Mouse (Mus musculus) neural tube, embryonic 12.5 days (tissue): ENCODE data around the gene Shank1. TPM values are rescaled to one million over a fixed set of nuclear protein-coding genes. Genes with fewer than 3 reads are reported as not detected.

Source experiments
- ATAC-seq: fragments of 200-750 bp; cut with Nextera tagmentation; 2 replicates; pipeline ENCODE4 v1.8.0; 2017; ENCODE audit warnings: low read depth, mild to moderate bottlenecking, moderate TSS enrichment, moderate library complexity; ENCODE audit not compliant: low FRiP score
- H3K27ac ChIP-seq: fragments of 300-500 bp; sonication (generic); 2 replicates; pipeline ENCODE4 v1.5.1; 2016
- H3K27me3 ChIP-seq: fragments of 300-500 bp; sonication (generic); replicated peaks from 2 replicates; pipeline ENCODE4 v1.6.1; 2016; ENCODE audit warnings: mild to moderate bottlenecking
- H3K36me3 ChIP-seq: fragments of 300-500 bp; sonication (generic); 2 replicates; pipeline ENCODE4 v1.6.1; 2016; ENCODE audit warnings: mild to moderate bottlenecking
- H3K4me1 ChIP-seq: fragments of 300-500 bp; sonication (generic); 2 replicates; pipeline ENCODE4 v1.6.1; 2016
- H3K4me2 ChIP-seq: fragments of 300-500 bp; sonication (generic); replicated peaks from 2 replicates; pipeline ENCODE4 v1.6.1; 2016; ENCODE audit warnings: mild to moderate bottlenecking
- H3K4me3 ChIP-seq: fragments of 300-500 bp; sonication (generic); 2 replicates; pipeline ENCODE4 v1.5.1; 2016
- H3K9ac ChIP-seq: fragments of 300-500 bp; sonication (generic); 2 replicates; pipeline ENCODE4 v1.6.1; 2016; ENCODE audit warnings: mild to moderate bottlenecking
- H3K9me3 ChIP-seq: fragments of 300-500 bp; sonication (generic); 2 replicates; pipeline ENCODE4 v1.6.1; 2016; ENCODE audit warnings: mild to moderate bottlenecking
- WGBS: fragments of 180-500 bp; shearing (Covaris S2); methylation state at CpG from one replicate; pipeline ENCODE4 v1.1.7; 2016; 5-methylcytosine and 5-hydroxymethylcytosine counted together
- polyA plus RNA-seq: library from polyadenylated mRNA; unstranded; fragments of >200 nt; fragmentation: Nextera tagmentation; extraction: Ambion mirVana; gene quantifications from 2 replicates; pipeline ENCODE4 v1.2.1, GENCODE M21; 2016

Shank1 gene
- polyA plus RNA-seq, 1 experiment from 2014 or later, result 12.6 TPM

DNA sequence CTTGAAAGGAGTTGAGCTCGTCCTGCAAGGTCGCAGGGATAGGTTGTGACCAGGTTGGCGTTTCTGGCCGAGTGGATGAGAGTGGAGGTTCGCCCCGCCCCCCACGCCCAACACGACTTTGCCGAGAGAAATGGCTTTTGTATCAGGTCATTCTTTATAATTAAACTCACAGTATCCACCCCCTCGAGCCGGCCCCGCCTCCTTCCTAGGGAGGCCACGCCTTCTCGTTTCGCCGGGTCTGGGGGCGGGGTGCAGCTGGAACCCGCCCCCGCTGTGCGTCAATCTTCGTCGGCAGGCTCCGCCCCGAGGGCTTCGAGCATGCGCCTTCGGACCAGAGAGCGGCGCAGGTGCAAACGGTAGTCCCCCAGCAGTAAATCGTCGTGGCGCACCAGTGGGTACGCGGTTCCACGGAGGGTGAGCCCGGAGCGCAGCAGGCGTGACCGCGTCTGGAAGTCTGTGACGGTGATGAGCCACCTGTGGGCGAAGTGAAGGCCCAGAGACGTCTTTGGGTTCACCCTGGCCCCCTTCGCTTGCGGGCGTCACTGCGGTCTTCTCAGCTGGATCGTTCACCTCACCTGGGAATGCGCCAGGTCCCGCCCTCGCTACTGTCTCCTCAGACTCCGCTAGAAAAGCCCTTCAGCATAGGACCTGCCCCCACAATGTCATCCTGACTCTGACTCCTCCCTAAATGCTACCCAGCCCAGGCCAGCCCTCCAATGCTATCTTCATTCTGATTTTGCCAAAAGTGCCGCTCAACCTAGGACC, 50.0 kb downstream of the Shank1 start:
- Histone ChIP-seq H3K9me3 (no peaks in the 10 kb centered on the region), H3K27ac (peak overlapping the region; percentile 22; the same call in 1 of the 2 replicates), H3K36me3 (no peaks in the 10 kb centered on the region), H3K4me2 (peak overlapping the region; percentile 79), H3K9ac (peak overlapping the region; percentile 48), H3K4me3 (peak overlapping the region; percentile 35), H3K27me3 (peaks cover 62% of the 10 kb centered on the region), H3K4me1 (peaks cover 38% of the 10 kb centered on the region)
- ATAC-seq, result peak; percentile 81
- WGBS, result under 1% methylated on average over 54 of the region's 54 CpGs

DNA sequence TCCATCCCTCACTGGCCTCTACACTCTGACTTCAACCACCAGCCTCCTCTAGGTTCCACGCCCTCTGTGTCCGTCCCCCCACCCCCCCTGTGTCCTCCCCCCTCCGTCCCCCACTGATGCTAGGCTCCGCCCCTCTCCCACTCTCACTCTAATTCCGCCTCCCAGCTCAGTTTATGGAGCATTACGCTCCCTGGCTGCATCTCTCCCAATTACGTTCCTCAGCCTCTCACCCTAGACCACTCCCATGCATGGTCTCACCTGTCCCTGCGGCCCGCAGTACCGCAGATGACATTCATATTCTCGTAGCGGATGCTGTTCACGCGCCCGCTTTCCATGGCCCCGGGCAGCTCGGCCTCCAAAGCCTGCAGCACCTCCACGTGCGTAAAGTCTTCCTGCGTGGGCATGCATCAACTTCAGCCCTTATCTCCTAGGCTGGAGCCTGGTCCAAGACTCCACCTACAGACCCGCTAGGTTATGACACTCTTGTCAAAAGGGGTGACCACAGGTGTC, 50.8 kb downstream of the Shank1 start:
- Histone ChIP-seq H3K4me3 (peak overlapping the region; percentile 35; the same call in 1 of the 2 replicates), H3K4me2 (peak overlapping the region; percentile 79), H3K4me1 (peaks cover 38% of the 10 kb centered on the region), H3K36me3 (no peaks in the 10 kb centered on the region), H3K27ac (no peak overlapping the region), H3K27me3 (peaks cover 59% of the 10 kb centered on the region), H3K9ac (peak overlapping the region; percentile 48), H3K9me3 (no peaks in the 10 kb centered on the region)
- 8% methylated on average over 21 of the region's 21 CpGs for WGBS
- ATAC-seq, result peak; percentile 5

DNA sequence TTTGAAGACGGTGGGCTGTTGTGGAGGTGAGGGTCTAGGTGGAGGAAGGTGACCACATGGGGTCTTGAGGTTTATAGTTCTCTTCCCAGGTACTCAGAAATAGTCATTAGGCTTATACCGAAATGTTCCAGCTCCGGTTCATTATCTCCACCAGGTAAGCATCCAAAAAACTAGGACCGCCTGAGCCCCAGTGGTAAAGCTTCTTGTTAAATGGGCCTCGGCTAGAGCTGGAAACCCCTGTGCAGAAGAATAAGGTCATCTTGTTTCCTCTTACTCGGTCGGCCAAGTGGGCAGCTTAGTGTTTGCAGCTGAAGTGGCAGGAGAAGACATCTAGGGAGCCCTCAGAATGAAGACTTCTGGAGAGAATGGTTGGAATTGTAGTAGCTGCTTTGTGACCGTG, 62.6 kb downstream of the Shank1 start:
- Histone ChIP-seq H3K9me3 (no peaks in the 10 kb centered on the region), H3K4me3 (no peak overlapping the region), H3K36me3 (no peaks in the 10 kb centered on the region), H3K4me1 (peaks cover 7% of the 10 kb centered on the region), H3K4me2 (no peak overlapping the region), H3K27ac (no peak overlapping the region), H3K9ac (no peak overlapping the region), H3K27me3 (no peaks in the 10 kb centered on the region)
- WGBS, result 94% methylated on average over 8 of the region's 8 CpGs
- no peak for ATAC-seq

DNA sequence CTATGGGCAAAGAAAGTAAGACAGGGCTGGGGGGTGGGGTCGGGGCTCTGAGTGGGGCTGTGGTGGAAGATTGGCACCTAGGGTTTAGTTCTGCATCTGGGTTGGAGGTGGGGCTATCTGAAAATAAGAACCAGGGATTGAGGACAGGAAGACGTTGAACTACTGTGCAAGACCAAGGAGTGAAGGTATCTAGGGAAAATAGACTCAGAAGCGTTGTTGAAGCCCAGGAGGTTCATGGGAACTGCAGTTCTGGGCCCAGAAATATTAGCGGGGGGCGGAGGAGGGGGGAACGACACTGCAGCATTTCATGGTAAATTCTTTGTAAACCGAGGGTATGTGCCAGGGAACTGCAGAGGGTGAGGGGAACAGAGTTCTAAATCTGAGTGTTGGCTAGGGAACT, 63.4 kb downstream of the Shank1 start:
- no peaks in the 10 kb centered on the region for H3K27me3 ChIP-seq
- 15% methylated on average over 7 of the region's 7 CpGs for WGBS
- no peaks in the 10 kb centered on the region for H3K36me3 ChIP-seq
- no peak overlapping the region for H3K9ac ChIP-seq
- H3K9me3 ChIP-seq, result no peaks in the 10 kb centered on the region
- H3K4me2 ChIP-seq, result peak overlapping the region; percentile 79
- H3K4me1 ChIP-seq, result peaks cover 7% of the 10 kb centered on the region
- no peak; the same call in 1 of the 2 replicates for ATAC-seq
- peak overlapping the region; percentile 31 for H3K4me3 ChIP-seq
- H3K27ac ChIP-seq, result no peak overlapping the region

DNA sequence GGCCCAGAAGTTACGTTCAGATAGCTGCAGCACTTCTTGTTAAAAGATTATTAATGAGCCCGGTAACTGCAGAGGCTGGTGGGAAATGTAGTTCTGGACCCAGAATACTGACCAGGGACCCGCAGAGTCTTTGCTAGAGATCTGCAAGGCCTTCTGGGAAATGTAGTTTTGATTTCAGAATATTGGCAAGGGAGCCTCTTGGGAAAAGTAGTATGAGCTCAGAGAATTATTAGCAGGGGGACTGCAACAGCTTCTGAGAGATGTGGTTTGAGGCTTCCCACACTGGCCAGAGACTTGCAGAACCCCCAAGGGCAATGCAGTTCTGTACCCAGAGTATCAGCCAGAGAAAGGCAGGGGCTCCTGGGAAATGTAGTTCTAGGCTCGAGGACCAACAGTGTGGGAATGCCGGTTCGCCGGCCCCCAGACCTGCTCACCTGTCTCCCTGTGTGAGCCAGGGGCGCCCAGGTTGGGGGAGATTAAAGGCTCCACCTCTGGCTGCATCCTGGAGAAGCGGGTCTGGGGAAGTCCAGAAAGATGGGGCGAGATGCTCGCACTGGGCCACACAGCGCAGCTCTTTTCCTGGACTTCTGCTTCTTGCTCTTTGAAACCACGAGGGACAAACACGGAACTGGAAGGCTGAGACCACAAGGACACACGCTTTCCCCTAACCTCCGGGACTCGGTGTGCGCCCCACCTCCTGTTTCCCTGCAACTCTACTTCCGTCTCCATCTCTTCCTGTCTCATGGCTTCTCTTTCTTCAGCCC, 64.0 kb downstream of the Shank1 start:
- 0% methylated on average over 19 of the region's 19 CpGs for WGBS

DNA sequence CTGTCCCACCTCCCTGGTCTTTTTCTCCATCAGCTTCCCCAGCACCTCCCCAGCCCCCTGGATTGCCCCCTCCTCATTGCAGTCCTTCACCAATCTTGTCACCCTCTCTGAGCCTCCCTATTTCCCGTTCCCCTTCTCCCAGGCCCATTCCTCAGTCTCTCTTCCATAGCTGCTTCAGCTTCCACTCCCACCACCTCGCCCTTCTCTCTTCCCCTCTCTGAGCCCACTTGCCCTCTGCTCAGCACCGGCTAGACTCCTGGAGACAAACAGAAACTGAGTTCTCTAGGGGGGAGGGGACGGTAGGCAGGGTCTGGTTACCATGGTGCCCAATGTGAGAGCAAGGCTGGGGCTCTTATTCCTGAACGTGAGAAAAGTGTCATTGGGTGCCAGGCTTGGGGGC, 64.7 kb downstream of the Shank1 start:
- peak overlapping the region; percentile 34; the same call in 1 of the 2 replicates for H3K27ac ChIP-seq
- WGBS, result 0% methylated on average over 5 of the region's 5 CpGs
- no peaks in the 10 kb centered on the region for H3K9me3 ChIP-seq
- H3K36me3 ChIP-seq, result no peaks in the 10 kb centered on the region
- peaks cover 7% of the 10 kb centered on the region for H3K4me1 ChIP-seq
- H3K4me2 ChIP-seq, result peak overlapping the region; percentile 79
- H3K4me3 ChIP-seq, result peak overlapping the region; percentile 50
- no peaks in the 10 kb centered on the region for H3K27me3 ChIP-seq
- peak overlapping the region; percentile 65 for H3K9ac ChIP-seq
- ATAC-seq, result peak; percentile 39

More for the DNA sequence above, 64.0 kb downstream of the Shank1 start:
- H3K36me3 ChIP-seq, result no peaks in the 10 kb centered on the region
- H3K4me3 ChIP-seq, result peak overlapping the region; percentile 50
- H3K9ac ChIP-seq, result peak overlapping the region; percentile 65
- H3K27ac ChIP-seq, result peak overlapping the region; percentile 34; the same call in 1 of the 2 replicates
- H3K9me3 ChIP-seq, result no peaks in the 10 kb centered on the region
- peak overlapping the region; percentile 79 for H3K4me2 ChIP-seq
- peak; percentile 91 for ATAC-seq
- peaks cover 7% of the 10 kb centered on the region for H3K4me1 ChIP-seq
- H3K27me3 ChIP-seq, result no peaks in the 10 kb centered on the region

DNA sequence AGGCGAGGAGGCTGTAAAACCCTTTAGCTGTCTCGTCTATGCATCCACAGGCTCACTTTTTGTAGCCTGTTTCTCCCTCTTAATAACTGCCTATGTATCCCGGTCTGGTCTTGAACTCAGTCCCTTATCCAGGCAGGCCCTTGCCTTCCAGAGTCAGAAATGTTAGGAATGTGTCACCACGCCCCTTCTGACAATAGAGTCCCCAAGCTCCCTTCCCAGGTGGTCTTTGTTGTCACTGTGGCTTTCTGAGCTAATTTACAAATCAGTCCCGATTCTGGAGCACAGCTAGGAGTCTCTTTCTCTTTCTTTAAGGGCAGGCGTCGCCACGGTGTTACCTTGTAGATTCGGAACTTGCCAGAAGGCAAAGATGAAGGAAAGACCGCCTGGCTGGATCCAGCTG, 65.2 kb downstream of the Shank1 start:
- WGBS, result 3% methylated on average over 10 of the region's 10 CpGs
- H3K27me3 ChIP-seq, result no peaks in the 10 kb centered on the region
- H3K9me3 ChIP-seq, result no peaks in the 10 kb centered on the region
- no peak overlapping the region for H3K27ac ChIP-seq
- no peak overlapping the region for H3K9ac ChIP-seq
- H3K4me1 ChIP-seq, result peaks cover 7% of the 10 kb centered on the region
- H3K36me3 ChIP-seq, result no peaks in the 10 kb centered on the region
- peak overlapping the region; percentile 50; the same call in 1 of the 2 replicates for H3K4me3 ChIP-seq
- ATAC-seq, result no peak
- H3K4me2 ChIP-seq, result peak overlapping the region; percentile 79

DNA sequence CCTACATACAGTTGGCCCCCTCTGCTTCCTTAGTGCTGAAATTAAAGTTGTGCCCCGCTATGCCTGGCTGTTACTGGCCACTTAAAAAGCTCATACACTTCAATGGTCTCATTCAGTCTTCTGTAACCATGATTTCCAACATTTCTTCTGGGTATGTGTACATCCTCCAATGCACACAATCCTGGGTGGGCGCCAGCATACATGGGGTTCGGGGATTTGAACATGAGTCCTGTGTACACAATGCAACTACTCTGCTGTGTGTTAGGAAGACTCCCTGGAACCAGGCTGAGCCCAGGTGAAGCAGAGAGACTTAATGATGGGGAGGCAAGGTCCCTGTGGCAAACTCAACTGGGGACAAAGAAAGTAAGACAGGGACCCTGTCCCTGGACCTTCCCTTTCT, 65.7 kb downstream of the Shank1 start:
- ATAC-seq, result no peak
- Histone ChIP-seq H3K27ac (no peak overlapping the region), H3K9ac (no peak overlapping the region), H3K4me3 (no peak overlapping the region), H3K27me3 (no peaks in the 10 kb centered on the region), H3K4me2 (no peak overlapping the region), H3K36me3 (no peaks in the 10 kb centered on the region), H3K4me1 (peaks cover 7% of the 10 kb centered on the region), H3K9me3 (no peaks in the 10 kb centered on the region)
- 65% methylated on average over 3 of the region's 3 CpGs for WGBS

DNA sequence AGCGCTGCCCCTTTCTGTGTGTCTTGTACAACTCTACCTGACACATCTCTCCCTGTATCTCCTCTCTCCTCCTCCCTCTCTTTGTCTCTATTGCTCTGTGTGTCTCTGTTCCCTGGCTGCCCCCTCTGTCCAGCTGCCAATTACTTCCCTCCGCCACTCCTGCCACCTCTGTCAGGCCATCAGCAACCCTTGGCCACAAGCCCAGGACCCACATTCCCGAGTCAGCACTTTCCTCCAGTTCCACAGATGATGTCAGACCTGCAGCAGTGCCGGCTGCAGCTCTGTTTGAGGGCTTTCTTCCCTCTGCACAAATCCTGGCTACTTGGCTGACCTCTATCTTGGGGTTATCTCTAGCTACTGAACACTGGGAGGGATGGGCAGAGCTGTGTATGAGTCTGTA, 68.2 kb downstream of the Shank1 start:
- 68% methylated on average over 4 of the region's 4 CpGs for WGBS
- no peak for ATAC-seq

DNA sequence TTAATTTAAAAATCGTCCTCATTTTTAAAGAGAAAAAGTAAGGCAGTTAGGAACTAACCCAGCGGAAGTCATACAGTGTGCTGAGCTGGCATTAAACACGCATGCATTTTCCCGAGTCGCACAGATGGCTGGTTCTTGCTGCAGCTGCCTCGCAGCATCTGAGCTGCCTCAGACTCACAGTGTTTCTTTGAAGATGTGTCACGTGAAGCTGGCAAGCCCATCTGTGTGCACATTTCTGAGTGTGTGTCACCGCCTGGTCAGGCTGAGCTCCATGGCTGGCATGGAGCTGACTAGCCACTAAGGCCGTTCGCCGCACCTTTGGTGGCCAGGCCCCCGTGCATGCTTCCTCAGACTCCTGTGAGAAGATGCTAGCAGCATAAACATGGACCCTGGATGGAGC, 72.5 kb downstream of the Shank1 start:
- WGBS, result 75% methylated on average over 12 of the region's 12 CpGs
- H3K4me1 ChIP-seq, result peaks cover 9% of the 10 kb centered on the region; the same call in 1 of the 2 replicates
- H3K9me3 ChIP-seq, result no peaks in the 10 kb centered on the region
- H3K9ac ChIP-seq, result no peak overlapping the region
- no peak overlapping the region for H3K4me2 ChIP-seq
- ATAC-seq, result no peak
- no peaks in the 10 kb centered on the region for H3K36me3 ChIP-seq
- peaks cover 10% of the 10 kb centered on the region for H3K27me3 ChIP-seq
- H3K4me3 ChIP-seq, result no peak overlapping the region
- no peak overlapping the region for H3K27ac ChIP-seq

More for the DNA sequence above, 68.2 kb downstream of the Shank1 start:
- H3K4me3 ChIP-seq, result no peak overlapping the region
- H3K27ac ChIP-seq, result no peak overlapping the region
- no peaks in the 10 kb centered on the region for H3K36me3 ChIP-seq
- peaks cover 7% of the 10 kb centered on the region for H3K4me1 ChIP-seq
- no peak overlapping the region for H3K9ac ChIP-seq
- H3K27me3 ChIP-seq, result no peaks in the 10 kb centered on the region
- no peaks in the 10 kb centered on the region for H3K9me3 ChIP-seq
- H3K4me2 ChIP-seq, result no peak overlapping the region

DNA sequence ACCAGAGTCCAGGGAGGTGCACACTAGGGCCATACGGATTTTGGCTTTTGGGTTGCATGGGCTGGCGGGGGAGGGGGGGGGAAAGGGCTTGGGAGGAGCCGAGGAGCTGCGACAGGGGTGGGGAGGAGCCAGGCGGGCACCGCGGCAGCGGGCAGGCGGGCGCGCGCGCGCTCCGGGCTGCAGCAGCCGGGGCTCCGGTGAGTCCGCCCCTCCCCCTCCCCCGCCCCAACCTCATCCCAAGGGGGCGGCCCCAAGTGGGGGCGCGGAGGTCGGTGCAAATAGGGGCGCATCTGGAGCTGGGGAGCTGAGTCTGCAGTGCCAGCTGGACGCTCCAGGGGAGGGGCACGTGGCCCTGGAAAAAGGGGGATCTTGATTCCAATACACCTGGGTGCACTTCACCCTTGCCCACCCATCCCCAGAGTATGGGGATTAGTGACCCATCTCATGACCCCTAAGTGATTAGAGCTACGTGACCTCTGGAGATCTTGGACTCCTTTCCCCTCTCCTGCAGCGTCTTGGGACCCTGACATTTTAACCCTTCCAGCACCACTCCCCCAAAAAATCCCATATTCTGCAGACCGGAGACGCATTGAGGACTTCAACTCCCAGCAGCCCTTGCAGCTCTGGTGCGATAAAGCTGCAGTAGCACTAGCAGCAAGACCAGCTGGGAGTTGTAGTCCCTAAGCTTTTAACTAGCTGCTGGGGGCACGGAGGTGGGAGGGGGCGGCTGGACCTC, 74.1 kb downstream of the Shank1 start, which contains the start of gene Syt3:
Gene Syt3, plus strand, starts transcription at position 123 of the 736 bp plus-strand sequence.
- H3K4me2 ChIP-seq, result peak within 1 kb of the TSS; percentile 94
- H3K9me3 ChIP-seq, result no peaks in the 10 kb centered on the region
- H3K4me1 ChIP-seq, result peaks cover 9% of the 10 kb centered on the region; the same call in 1 of the 2 replicates
- peak within 1 kb of the TSS; percentile 47 for H3K4me3 ChIP-seq
- peaks cover 15% of the 10 kb centered on the region for H3K27me3 ChIP-seq
- H3K36me3 ChIP-seq, result no peaks in the 10 kb centered on the region
- WGBS, result under 1% methylated on average over 31 of the region's 33 CpGs
- peak; percentile 88 for ATAC-seq
- H3K9ac ChIP-seq, result peak within 1 kb of the TSS; percentile 56
- H3K27ac ChIP-seq, result no peak within 1 kb of the TSS
